Mouse (Mus musculus) heart, adult 2 months (tissue): ENCODE results near the gene Zfp648.

Experiments
- CTCF ChIP-seq: fragments of 200-600 bp; IDR thresholded peaks from 2 replicates; pipeline ENCODE4 v1.8.1; 2022; ENCODE audit warnings: antibody characterized with exemption, mild to moderate bottlenecking, moderate library complexity
- EP300 ChIP-seq: fragments of 200-500 bp; IDR thresholded peaks from 2 replicates; pipeline ENCODE4 v1.6.1; 2011; ENCODE audit warnings: low read depth, low read length, control low read depth; ENCODE audit not compliant: insufficient read depth

DNA sequence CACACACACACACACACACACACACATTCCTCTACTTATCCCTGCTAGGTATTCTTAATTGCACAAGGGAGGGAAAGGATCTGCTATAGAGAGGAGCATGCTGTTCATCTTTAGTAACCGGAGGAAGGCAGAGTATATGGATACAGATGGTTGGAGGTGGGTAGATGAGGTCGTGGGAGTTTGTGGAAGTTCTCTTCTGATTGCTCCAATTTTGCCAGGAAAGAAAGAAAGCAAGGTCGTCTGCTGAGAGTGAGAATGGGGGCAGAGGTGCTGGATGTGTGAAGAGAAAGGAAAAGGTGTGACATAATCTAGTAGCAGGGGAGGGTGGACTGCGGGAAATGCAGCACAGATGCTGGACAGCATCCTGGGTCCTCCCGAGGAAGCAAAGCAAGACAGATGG lies 51.8 kb downstream of the Zfp648 start:
- TF ChIP-seq CTCF (no peak), EP300 (no peak)
